Mouse (Mus musculus) embryo, embryonic 9.5 days (tissue): Measurements from ENCODE around the gene Dnah17.

Source experiments
- DNase-seq: peaks from one replicate; pipeline ENCODE4 v3.0.0-alpha.2; 2017; ENCODE audit errors: extremely low spot score

Dnah17 gene

GRCm38 (mm10) chr11:118085961-118086360, 44.5 kb downstream of the Dnah17 start:
- no peak for DNase-seq

DNA sequence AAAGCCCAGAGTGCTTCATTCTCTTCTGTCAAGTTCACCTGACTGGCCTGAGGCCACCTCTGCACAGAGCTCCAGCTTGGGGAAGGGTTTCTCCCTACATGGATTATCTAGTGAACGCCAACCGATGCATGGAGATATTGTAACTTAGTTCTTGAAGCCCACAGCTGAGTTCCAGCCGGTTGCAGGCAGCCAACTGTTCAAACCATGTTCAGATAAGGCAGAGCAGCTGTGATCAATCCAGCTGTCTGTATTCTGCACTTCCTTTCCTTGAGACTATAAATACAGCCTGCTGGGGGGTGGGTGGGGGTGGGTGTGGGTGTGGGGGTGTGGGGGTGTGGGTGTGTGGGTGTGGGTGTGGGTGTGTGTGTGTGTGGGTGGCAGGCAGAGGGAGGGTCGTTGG, 45.3 kb downstream of the Dnah17 start:
- DNase-seq, result no peak

- DNase-seq, result no peak
Observed at GRCm38 (mm10) chr11:118084266-118084665, 46.2 kb downstream of the Dnah17 start.

DNA sequence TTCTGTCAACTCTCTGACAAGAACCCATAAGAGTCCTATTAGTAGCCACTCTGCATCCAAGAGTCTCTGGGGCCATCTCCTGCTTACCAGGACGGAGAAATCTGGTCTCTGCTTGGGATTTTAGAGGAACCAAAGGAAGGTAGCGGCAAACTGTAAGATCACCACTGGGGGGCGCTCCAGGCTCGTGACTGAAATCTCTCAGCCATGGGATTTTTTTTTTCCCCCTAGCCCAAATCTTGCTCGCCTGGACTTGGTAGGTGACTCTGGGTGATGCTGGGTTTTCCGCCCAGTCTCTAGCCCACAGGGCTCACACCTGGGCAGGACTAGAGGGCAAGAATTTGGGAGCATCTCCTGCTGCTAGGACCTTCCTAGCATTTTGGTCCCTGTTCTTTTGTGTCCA, 46.6 kb downstream of the Dnah17 start:
- DNase-seq, result peak; percentile 68

DNA sequence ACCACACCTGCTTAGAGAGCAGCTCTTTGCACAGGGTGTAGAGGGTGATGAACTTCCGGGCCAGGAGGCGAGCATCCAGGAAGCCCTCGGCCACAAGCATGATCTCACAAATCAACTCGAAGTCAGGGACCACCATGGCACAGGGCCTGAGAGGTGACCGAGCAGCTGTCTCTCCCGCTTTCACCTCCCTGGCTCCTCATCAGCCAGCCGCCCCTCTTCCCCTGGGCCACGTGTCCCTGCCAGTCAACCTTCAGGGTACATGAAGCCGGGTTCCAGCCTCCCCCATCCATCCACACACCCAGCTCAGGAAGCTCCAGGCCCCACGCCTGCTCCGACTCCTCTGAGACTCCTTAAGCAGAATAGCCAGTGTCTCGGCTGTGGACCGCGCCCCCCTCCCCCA, 48.1 kb downstream of the Dnah17 start:
- no peak for DNase-seq

GRCm38 (mm10) chr11:118079750-118080149, 50.7 kb downstream of the Dnah17 start:
- no peak for DNase-seq

GRCm38 (mm10) chr11:118076929-118077328, 53.5 kb downstream of the Dnah17 start:
- no peak for DNase-seq

DNA sequence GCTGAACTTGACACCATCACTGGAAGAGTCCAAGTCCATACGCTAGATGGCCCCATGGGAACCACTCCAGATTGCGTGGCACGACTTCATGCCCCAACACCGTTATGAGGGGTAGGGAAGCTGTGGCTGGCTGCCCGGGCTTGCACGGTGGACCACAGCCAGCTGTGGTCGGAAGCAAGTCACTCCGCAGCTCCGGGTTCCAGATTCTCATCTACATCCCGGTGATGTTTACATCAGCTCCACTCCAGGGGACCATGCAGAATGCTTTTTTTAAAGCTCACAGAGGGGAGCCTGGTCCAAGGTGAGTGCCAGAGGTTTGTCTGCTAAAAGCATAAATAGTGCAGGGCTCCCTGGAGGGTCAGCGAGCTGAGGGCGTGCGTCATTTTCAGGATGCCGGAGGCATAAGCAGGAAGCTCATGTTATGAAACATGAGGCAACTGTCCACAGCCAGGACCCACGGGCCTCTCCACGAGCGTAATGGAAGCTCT, 55.4 kb downstream of the Dnah17 start:
- DNase-seq, result no peak

GRCm38 (mm10) chr11:118071227-118071912, 59.1 kb downstream of the Dnah17 start:
- no peak for DNase-seq

DNA sequence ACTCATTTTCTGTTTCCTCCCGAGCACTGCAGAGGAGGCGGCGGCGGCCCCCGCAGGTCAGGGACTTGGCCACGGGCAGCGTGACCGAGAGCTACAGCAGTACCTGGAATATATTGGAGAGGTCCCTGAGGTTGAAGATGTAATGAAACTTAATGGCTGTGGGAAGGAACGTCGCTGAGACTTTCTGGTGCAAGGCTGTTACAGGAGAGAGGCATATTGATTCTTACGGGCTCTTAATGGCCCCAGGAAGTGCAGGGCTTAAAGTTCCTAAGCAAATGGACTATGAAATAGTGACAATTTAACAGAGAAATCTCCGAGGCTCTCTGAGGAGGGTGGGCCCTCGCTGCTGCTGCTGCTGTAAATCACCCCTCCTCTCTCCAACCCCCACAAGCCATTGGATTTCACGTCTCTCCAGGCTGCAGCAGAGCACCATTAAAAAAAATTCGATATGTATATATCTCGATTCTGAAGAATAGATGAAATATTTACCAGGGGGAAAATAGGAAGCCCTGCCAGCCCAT, 61.6 kb downstream of the Dnah17 start:
- no peak for DNase-seq

GRCm38 (mm10) chr11:118067588-118067987, 62.8 kb downstream of the Dnah17 start:
- DNase-seq, result no peak

DNA sequence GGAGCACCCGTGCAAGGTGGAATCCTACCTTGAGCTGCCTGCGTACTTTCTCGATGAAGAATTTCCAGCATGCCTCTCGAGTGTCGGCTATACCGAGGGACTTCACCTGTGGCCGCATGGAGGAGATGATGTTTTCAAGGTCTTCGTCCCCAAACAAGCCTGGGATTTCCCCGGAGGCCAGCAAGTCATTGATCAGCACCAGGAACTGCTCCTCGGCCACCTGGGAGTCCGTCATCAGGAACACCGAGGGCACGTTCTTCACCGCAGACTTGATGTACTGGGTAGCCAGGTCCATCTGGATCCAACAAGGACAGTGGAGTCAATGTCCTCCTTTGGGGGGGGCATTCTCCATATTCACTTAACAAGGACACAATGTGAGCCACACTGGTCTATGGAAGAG, 70.4 kb downstream of the Dnah17 start:
- DNase-seq, result no peak

GRCm38 (mm10) chr11:118058872-118059271, 71.6 kb downstream of the Dnah17 start:
- no peak for DNase-seq

- DNase-seq, result no peak
Observed at GRCm38 (mm10) chr11:118058367-118058766, 72.1 kb downstream of the Dnah17 start.

GRCm38 (mm10) chr11:118050174-118050573, 80.3 kb downstream of the Dnah17 start:
- DNase-seq, result no peak

DNA sequence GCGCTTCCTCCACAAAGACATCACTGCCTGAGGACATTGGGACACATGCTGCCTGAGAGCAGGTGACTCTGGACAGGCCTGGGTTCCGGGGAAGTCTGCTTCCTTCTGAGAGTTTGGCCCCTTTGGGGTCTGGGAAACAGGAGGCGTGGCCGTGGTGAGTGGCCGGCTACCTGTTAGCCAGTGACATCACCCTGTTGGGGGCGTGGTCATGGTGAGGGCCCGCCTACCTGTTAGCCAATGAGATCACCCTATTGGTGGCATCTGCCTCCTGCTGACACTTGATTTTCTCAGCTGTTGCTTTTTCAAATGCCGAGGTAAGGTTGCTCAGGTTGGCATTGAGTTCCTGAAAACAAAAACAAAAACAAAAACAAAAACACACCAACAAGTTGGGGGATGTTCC, 80.8 kb downstream of the Dnah17 start:
- peak; percentile 17 for DNase-seq

- DNase-seq, result no peak
Observed at GRCm38 (mm10) chr11:118043293-118043907, 87.0 kb downstream of the Dnah17 start.

GRCm38 (mm10) chr11:118042791-118043190, 87.6 kb downstream of the Dnah17 start:
- DNase-seq, result no peak

GRCm38 (mm10) chr11:118035068-118035467, 95.4 kb downstream of the Dnah17 start:
- DNase-seq, result no peak

DNA sequence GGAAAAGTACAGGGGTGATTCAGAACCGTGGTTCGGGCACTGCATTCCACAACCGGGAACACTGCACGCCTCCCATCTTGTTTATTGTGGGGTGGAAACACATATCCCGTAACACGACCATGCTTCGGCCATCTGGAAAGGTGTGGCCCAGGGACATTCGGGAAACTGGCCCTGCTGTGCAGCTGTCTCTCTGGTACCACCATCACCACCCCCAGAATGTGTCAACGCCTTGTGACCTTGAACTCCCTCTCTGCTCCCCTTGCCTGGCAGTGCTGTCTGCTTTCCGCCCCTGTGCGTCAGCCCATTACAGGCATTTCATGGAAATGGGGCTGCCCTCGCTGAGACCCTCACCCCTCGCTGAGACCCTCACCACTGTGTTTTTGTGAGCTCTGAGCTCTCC, 96.0 kb downstream of the Dnah17 start:
- DNase-seq, result no peak

- no peak for DNase-seq
Observed at GRCm38 (mm10) chr11:118031134-118031533, 99.3 kb downstream of the Dnah17 start.

GRCm38 (mm10) chr11:118029170-118029569, 101.3 kb downstream of the Dnah17 start:
- no peak for DNase-seq

GRCm38 (mm10) chr11:118024111-118024510, 106.3 kb downstream of the Dnah17 start:
- DNase-seq, result no peak
